Mouse (Mus musculus): ENCODE results near the gene Epb41l1. TPM values are rescaled to one million over a fixed set of nuclear protein-coding genes. Genes with fewer than 3 reads are reported as not detected.
A peak's percentile ranks its signal among the peaks of the same experiment; 100 is the strongest.

Gene Epb41l1
- total RNA-seq, 1 experiment, result 20.5 TPM

DNA sequence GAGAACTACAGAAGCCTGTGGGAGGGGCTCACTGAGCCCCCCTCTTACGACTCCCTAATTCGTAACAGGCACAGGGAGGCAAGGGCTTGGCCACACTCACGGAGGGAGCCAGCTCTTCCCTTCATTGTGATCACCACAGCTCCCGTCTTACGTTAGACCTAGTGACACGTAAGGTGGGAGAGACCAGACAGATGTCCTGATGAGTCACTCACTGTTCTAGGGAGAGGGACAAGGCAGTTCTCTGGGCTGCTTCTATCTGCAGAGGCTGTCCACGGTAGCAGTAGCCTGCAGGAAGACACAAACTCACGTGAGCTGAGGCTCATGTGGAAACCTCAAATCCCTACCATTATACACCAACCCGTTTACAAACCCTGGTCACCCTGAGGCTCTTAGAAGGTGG is 73.8 kb downstream of the Epb41l1 start:
- peaks cover 4 to 13% of the 10 kb centered on the region in 2 experiments; a peak in 2 of 4 replicates for H3K4me1 ChIP-seq (ENCODE audit: control insufficient read depth in 2 of 2, insufficient read depth in 2 of 2, low read length in 2 of 2, poor library complexity in 1 of 2)
- DNase-seq (ENCODE audit: low read depth, low spot score), result no peak
- TF ChIP-seq MAFK (IDR thresholded peaks at IDR 0.05; ENCODE audit: insufficient read depth, low read depth, low read length), result no peak
- TF ChIP-seq HCFC1 (IDR thresholded peaks at IDR 0.05; ENCODE audit: borderline replicate concordance, insufficient read depth, low read length), result no peak
- TF ChIP-seq CHD2 (IDR thresholded peaks at IDR 0.05; ENCODE audit: low read depth, low read length), result no peak
- TF ChIP-seq ZC3H11A (IDR thresholded peaks at IDR 0.05; ENCODE audit: borderline replicate concordance, low read depth, low read length), result no peak
- TF ChIP-seq ZNF384 (IDR thresholded peaks at IDR 0.05; ENCODE audit: low read depth, low read length), result no peak
- H3K9me3 ChIP-seq (ENCODE audit: control insufficient read depth, insufficient read depth, low read depth, low read length), result no peaks in the 10 kb centered on the region
- no peak overlapping the region for H3K9ac ChIP-seq (ENCODE audit: insufficient read depth, low read depth, low read length, poor library complexity, severe bottlenecking)
- peaks cover 11% of the 10 kb centered on the region; the same call in 1 of the 2 replicates for H3K36me3 ChIP-seq (ENCODE audit: control insufficient read depth, insufficient read depth, low read length, poor library complexity, severe bottlenecking)
- no peak overlapping the region for H3K27ac ChIP-seq (ENCODE audit: insufficient read depth, low read depth, low read length, poor library complexity, severe bottlenecking)
- no peak overlapping the region for H3K4me3 ChIP-seq (ENCODE audit: insufficient read depth in 1 of 2, low read depth in 1 of 2, low read length in 2 of 2, poor library complexity in 1 of 2, severe bottlenecking in 1 of 2)
- in situ Hi-C loops (cut with MboI; ENCODE audit: low sequenced_read_pairs in 2 of 2, unreplicated experiment in 2 of 2), result no loop called here

DNA sequence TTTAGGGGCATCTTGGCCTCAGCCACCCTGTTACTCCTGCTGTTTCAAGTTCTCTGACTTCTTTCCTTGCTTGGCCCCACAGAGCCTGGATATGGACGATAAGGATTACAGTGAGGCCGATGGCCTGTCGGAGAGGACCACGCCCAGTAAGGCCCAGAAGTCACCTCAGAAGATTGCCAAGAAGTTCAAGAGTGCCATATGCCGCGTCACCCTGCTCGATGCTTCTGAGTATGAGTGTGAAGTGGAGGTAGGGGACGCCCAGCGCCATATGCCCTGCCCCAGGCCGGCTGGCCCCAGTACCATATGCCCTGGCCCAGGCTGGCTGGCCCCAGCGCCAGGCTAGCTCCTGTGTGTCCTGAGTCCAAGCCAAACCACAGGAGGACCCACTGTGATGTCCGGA is 74.2 kb downstream of the Epb41l1 start:
- Histone ChIP-seq H3K4me3 (ENCODE audit: insufficient read depth in 1 of 2, low read depth in 1 of 2, low read length in 2 of 2, poor library complexity in 1 of 2, severe bottlenecking in 1 of 2) (no peak overlapping the region), H3K36me3 (ENCODE audit: control insufficient read depth, insufficient read depth, low read length, poor library complexity, severe bottlenecking) (peaks cover 11% of the 10 kb centered on the region; the same call in 1 of the 2 replicates), H3K9ac (ENCODE audit: insufficient read depth, low read depth, low read length, poor library complexity, severe bottlenecking) (no peak overlapping the region), H3K9me3 (ENCODE audit: control insufficient read depth, insufficient read depth, low read depth, low read length) (no peaks in the 10 kb centered on the region), H3K4me1 (ENCODE audit: control insufficient read depth in 2 of 2, insufficient read depth in 2 of 2, low read length in 2 of 2, poor library complexity in 1 of 2) (peaks cover 4 to 13% of the 10 kb centered on the region in 2 experiments; a peak in 2 of 4 replicates), H3K27ac (ENCODE audit: insufficient read depth, low read depth, low read length, poor library complexity, severe bottlenecking) (no peak overlapping the region)
- TF ChIP-seq HCFC1 (IDR thresholded peaks at IDR 0.05; ENCODE audit: borderline replicate concordance, insufficient read depth, low read length), result no peak
- no peak for TF ChIP-seq CHD2 (IDR thresholded peaks at IDR 0.05; ENCODE audit: low read depth, low read length)
- TF ChIP-seq MAFK (IDR thresholded peaks at IDR 0.05; ENCODE audit: insufficient read depth, low read depth, low read length), result no peak
- no peak for TF ChIP-seq ZNF384 (IDR thresholded peaks at IDR 0.05; ENCODE audit: low read depth, low read length)
- TF ChIP-seq ZC3H11A (IDR thresholded peaks at IDR 0.05; ENCODE audit: borderline replicate concordance, low read depth, low read length), result no peak
- DNase-seq (ENCODE audit: low read depth, low spot score), result no peak
- in situ Hi-C loops (cut with MboI; ENCODE audit: low sequenced_read_pairs in 2 of 2, unreplicated experiment in 2 of 2), result no loop called here

DNA sequence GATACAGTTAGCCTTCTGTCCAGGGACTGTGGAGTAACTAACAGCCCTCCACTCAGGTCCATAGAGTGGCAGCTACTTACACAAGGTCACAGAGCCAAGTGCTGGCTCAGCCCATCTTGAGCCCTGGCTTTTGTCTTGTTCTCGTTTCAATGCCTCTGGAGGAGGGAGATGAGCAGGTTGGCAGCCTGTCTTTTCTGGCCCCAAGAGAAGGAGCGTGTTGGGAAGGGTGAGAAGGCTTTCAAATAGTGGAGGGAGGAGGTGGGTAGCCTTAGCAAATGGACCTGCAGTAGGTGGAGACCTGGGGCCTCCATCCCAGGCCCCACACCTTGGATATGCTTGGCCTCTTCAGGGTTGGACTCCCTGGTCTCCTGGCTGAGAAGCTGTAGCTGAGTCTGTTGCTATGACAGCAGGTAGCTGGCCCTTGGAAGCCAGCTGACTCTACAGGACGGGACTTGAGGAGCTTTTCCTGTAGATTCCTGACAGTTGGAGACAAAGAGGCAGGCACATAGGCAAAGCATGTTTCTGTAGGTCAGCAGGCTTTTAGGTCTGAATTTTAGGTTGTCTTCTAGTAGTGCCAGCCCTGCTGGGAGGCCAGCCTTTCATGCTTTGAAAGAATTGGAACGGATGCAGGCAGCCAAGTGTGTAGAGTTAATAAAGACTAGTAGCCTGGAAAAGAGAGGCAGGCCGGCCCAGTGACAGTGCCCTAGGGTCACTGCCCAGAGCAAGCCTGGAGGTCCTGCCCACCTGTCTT is 76.3 kb downstream of the Epb41l1 start:
- Histone ChIP-seq H3K9me3 (ENCODE audit: control insufficient read depth, insufficient read depth, low read depth, low read length) (no peaks in the 10 kb centered on the region), H3K4me1 (ENCODE audit: control insufficient read depth in 2 of 2, insufficient read depth in 2 of 2, low read length in 2 of 2, poor library complexity in 1 of 2) (no peaks in the 10 kb centered on the region)

DNA sequence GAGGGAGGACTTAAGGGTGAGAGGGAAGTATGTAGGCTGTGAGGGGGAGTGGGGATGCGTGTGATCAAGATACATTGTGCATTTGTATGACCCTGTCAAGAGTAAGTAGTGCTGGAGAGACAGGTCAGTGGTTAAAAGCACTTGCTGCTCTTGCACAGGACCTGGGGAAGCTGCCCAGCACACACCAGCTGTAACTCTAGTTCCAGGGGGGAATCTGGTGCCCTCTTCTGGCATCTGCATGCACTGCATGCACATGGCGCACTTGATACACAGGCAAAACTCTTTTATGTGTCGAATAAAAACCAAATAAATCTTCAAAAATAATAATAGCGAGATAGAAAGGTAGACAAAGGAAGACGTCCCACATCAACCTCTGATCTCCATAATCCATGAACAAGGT is 77.2 kb downstream of the Epb41l1 start:
- Histone ChIP-seq H3K27ac (ENCODE audit: insufficient read depth, low read depth, low read length, poor library complexity, severe bottlenecking) (no peak overlapping the region), H3K9ac (ENCODE audit: insufficient read depth, low read depth, low read length, poor library complexity, severe bottlenecking) (no peak overlapping the region), H3K36me3 (ENCODE audit: control insufficient read depth, insufficient read depth, low read length, poor library complexity, severe bottlenecking) (peaks cover 15% of the 10 kb centered on the region), H3K9me3 (ENCODE audit: control insufficient read depth, insufficient read depth, low read depth, low read length) (no peaks in the 10 kb centered on the region), H3K4me3 (ENCODE audit: insufficient read depth in 1 of 2, low read depth in 1 of 2, low read length in 2 of 2, poor library complexity in 1 of 2, severe bottlenecking in 1 of 2) (no peak overlapping the region), H3K4me1 (ENCODE audit: control insufficient read depth in 2 of 2, insufficient read depth in 2 of 2, low read length in 2 of 2, poor library complexity in 1 of 2) (no peaks in the 10 kb centered on the region)
- TF ChIP-seq CHD2 (IDR thresholded peaks at IDR 0.05; ENCODE audit: low read depth, low read length), result no peak
- no peak for TF ChIP-seq ZC3H11A (IDR thresholded peaks at IDR 0.05; ENCODE audit: borderline replicate concordance, low read depth, low read length)
- TF ChIP-seq ZNF384 (IDR thresholded peaks at IDR 0.05; ENCODE audit: low read depth, low read length), result no peak
- no peak for TF ChIP-seq HCFC1 (IDR thresholded peaks at IDR 0.05; ENCODE audit: borderline replicate concordance, insufficient read depth, low read length)
- TF ChIP-seq MAFK (IDR thresholded peaks at IDR 0.05; ENCODE audit: insufficient read depth, low read depth, low read length), result no peak
- DNase-seq (ENCODE audit: low read depth, low spot score), result peak; percentile 40
- in situ Hi-C loops (cut with MboI; ENCODE audit: low sequenced_read_pairs in 2 of 2, unreplicated experiment in 2 of 2), result no loop called here

More for the DNA sequence above, 76.3 kb downstream of the Epb41l1 start:
- no peak for TF ChIP-seq ZC3H11A (IDR thresholded peaks at IDR 0.05; ENCODE audit: borderline replicate concordance, low read depth, low read length)
- TF ChIP-seq HCFC1 (IDR thresholded peaks at IDR 0.05; ENCODE audit: borderline replicate concordance, insufficient read depth, low read length), result no peak
- TF ChIP-seq MAFK (IDR thresholded peaks at IDR 0.05; ENCODE audit: insufficient read depth, low read depth, low read length), result no peak
- TF ChIP-seq CHD2 (IDR thresholded peaks at IDR 0.05; ENCODE audit: low read depth, low read length), result no peak
- no peak for TF ChIP-seq ZNF384 (IDR thresholded peaks at IDR 0.05; ENCODE audit: low read depth, low read length)
- no peak overlapping the region for H3K4me3 ChIP-seq (ENCODE audit: insufficient read depth in 1 of 2, low read depth in 1 of 2, low read length in 2 of 2, poor library complexity in 1 of 2, severe bottlenecking in 1 of 2)
- in situ Hi-C loops (cut with MboI; ENCODE audit: low sequenced_read_pairs in 2 of 2, unreplicated experiment in 2 of 2), result no loop called here
- no peak overlapping the region for H3K27ac ChIP-seq (ENCODE audit: insufficient read depth, low read depth, low read length, poor library complexity, severe bottlenecking)
- peaks cover 15% of the 10 kb centered on the region for H3K36me3 ChIP-seq (ENCODE audit: control insufficient read depth, insufficient read depth, low read length, poor library complexity, severe bottlenecking)
- no peak overlapping the region for H3K9ac ChIP-seq (ENCODE audit: insufficient read depth, low read depth, low read length, poor library complexity, severe bottlenecking)
- no peak for DNase-seq (ENCODE audit: low read depth, low spot score)
